ENCODE assay signal across 8 mouse cellular contexts in genomic region chr13:110563967-110564366, GRCm38 (mm10).
DNase-seq lines count a peak whose midpoint lies in the region; ATAC-seq and TF ChIP-seq lines count a peak whose summit lies in the region.

No protein-coding gene starts in this region.

- peak in 1 of 2 experiments; percentile 43 for DNase-seq in heart, adult 2 months
- no peak for DNase-seq in heart, postnatal 4 days
- DNase-seq in lung, adult 18-20 months: peak; percentile 64 to 75
- DNase-seq in spleen, postnatal 4 days (ENCODE audit: low spot score in 2 of 2): peak; percentile 33 to 62
- DNase-seq in left cerebral cortex, adult 18-20 months (ENCODE audit: low spot score in 2 of 2): no peak

- peak overlapping the region; percentile 45; the same call in 1 of the 2 replicates for H3K4me2 ChIP-seq in heart, embryonic 16.5 days (ENCODE audit: low read depth, low read length)
- H3K4me2 ChIP-seq in intestine, postnatal 0 days (replicated peaks; ENCODE audit: low read depth): no peak overlapping the region

- H3K9me3 ChIP-seq in heart, embryonic 16.5 days (replicated peaks; ENCODE audit: control insufficient read depth, low read length): no peaks in the 10 kb centered on the region
- no peaks in the 10 kb centered on the region for H3K9me3 ChIP-seq in intestine, postnatal 0 days (ENCODE audit: control insufficient read depth)

- H3K27ac ChIP-seq in heart, adult 2 months: peak overlapping the region; percentile 74
- no peak overlapping the region for H3K27ac ChIP-seq in heart, embryonic 16.5 days (ENCODE audit: low read length)
- no peak overlapping the region for H3K27ac ChIP-seq in intestine, postnatal 0 days (ENCODE audit: low read depth, low read length)

- H3K4me3 ChIP-seq in heart, adult 2 months: no peak overlapping the region
- no peak overlapping the region for H3K4me3 ChIP-seq in heart, embryonic 16.5 days (ENCODE audit: low read length)
- H3K4me3 ChIP-seq in intestine, postnatal 0 days (ENCODE audit: low read depth, low read length): no peak overlapping the region

- peaks cover 14% of the 10 kb centered on the region for H3K4me1 ChIP-seq in heart, adult 2 months (ENCODE audit: control insufficient read depth, insufficient read depth, low read length)
- peaks cover 7% of the 10 kb centered on the region for H3K4me1 ChIP-seq in heart, embryonic 16.5 days (ENCODE audit: control insufficient read depth, insufficient read depth, low read length)
- H3K4me1 ChIP-seq in intestine, postnatal 0 days (replicated peaks; ENCODE audit: control insufficient read depth, insufficient read depth, low read length): no peaks in the 10 kb centered on the region

- WGBS in heart, adult 2 months: 44% methylated on average over 9 of the region's 9 CpGs
- WGBS in heart, embryonic 16.5 days: 27% methylated on average over 9 of the region's 9 CpGs
- WGBS in intestine, postnatal 0 days: 21% methylated on average over 9 of the region's 9 CpGs

- ATAC-seq in heart, embryonic 16.5 days (replicated peaks; ENCODE audit: extremely low read depth, insufficient read depth, low FRiP score): no peak; the same call in 1 of the 2 replicates
- ATAC-seq in intestine, postnatal 0 days: no peak
- no peak for ATAC-seq in erythroid progenitor cell, adult 5-6 weeks (replicated peaks; ENCODE audit: low FRiP score, poor library complexity, severe bottlenecking)

- no peaks in the 10 kb centered on the region for H3K27me3 ChIP-seq in heart, adult 2 months (ENCODE audit: control insufficient read depth, insufficient read depth, low read length)
- no peaks in the 10 kb centered on the region for H3K27me3 ChIP-seq in heart, embryonic 16.5 days (ENCODE audit: control insufficient read depth, insufficient read depth, low read length)
- H3K27me3 ChIP-seq in intestine, postnatal 0 days (replicated peaks; ENCODE audit: control insufficient read depth, insufficient read depth, low read length): no peaks in the 10 kb centered on the region

- no peak overlapping the region for H3K9ac ChIP-seq in heart, adult 2 months (ENCODE audit: low read depth, low read length)
- no peak overlapping the region for H3K9ac ChIP-seq in heart, embryonic 16.5 days (ENCODE audit: low read length)
- H3K9ac ChIP-seq in intestine, postnatal 0 days (ENCODE audit: low read depth, low read length): no peak overlapping the region

- 0 out of 2 replicates have a peak, but pooled peaks have one; percentile 13 for TF ChIP-seq EP300 in heart, adult 2 months (IDR thresholded peaks at IDR 0.05; ENCODE audit: insufficient read depth, low read depth, low read length)

- no peaks in the 10 kb centered on the region for H3K79me2 ChIP-seq in heart, adult 2 months (replicated peaks; ENCODE audit: control insufficient read depth, insufficient read depth, low read length)

- H3K36me3 ChIP-seq in heart, adult 2 months (ENCODE audit: control insufficient read depth, insufficient read depth, low read length): peaks cover 10% of the 10 kb centered on the region
- no peaks in the 10 kb centered on the region for H3K36me3 ChIP-seq in heart, embryonic 16.5 days (ENCODE audit: control insufficient read depth, insufficient read depth)
- H3K36me3 ChIP-seq in intestine, postnatal 0 days (ENCODE audit: control insufficient read depth, insufficient read depth): no peaks in the 10 kb centered on the region

- no peak for TF ChIP-seq CTCF in heart, adult 2 months (IDR thresholded peaks at IDR 0.05)
- no peak for TF ChIP-seq CTCF in intestine, postnatal 0 days (IDR thresholded peaks at IDR 0.05; ENCODE audit: low read depth)

- intact Hi-C loops in heart, adult 2 months (cut with DNase I): loop anchor here (5.0 kb wide), 1 partner anchor 328 kb away; no protein-coding TSS in a partner anchor

- TF ChIP-seq POLR2A in heart, adult 2 months (IDR thresholded peaks at IDR 0.05; ENCODE audit: insufficient read depth, low read depth, low read length): no peak

Comparison
In these comparisons a context has a peak if more than half of its experiments do, and no peak if none do; other contexts are left out.
1. DNase-seq: peak in lung, adult 18-20 months (2 of 2) and spleen, postnatal 4 days (2 of 2); none in heart, postnatal 4 days (single experiment) and left cerebral cortex, adult 18-20 months (0 of 2).